Mouse (Mus musculus) embryonic fibroblast, embryonic 13.5 days (primary cell): ENCODE data around the gene Gm21905.

Source experiments
- CTCF ChIP-seq: IDR thresholded peaks from 2 replicates; pipeline ENCODE4 v1.5.1; 2011; ENCODE audit warnings: mild to moderate bottlenecking, control low read depth, low read length, moderate library complexity, borderline replicate concordance; ENCODE audit not compliant: insufficient read depth
- POLR2A ChIP-seq: IDR thresholded peaks from 2 replicates; pipeline ENCODE4 v1.6.1; 2011; ENCODE audit warnings: low read depth, mild to moderate bottlenecking, control low read depth, low read length, moderate library complexity

- no peak for TF ChIP-seq CTCF
- TF ChIP-seq POLR2A = no peak
Measured at GRCm38 (mm10) chr5:67990426-67990825, 44.2 kb upstream of the Gm21905 start.
